Mouse (Mus musculus) cortical plate, adult 2 months (tissue): ENCODE measurements around the gene Fosl1.

Experiments used
- CTCF ChIP-seq: fragments of 200-500 bp; IDR thresholded peaks from 2 replicates; pipeline ENCODE4 v1.5.1; 2011; ENCODE audit warnings: mild to moderate bottlenecking, control low read depth, low read length; ENCODE audit not compliant: insufficient read depth; ENCODE audit errors: extremely low read depth
- POLR2A ChIP-seq: fragments of 200-500 bp; IDR thresholded peaks from 2 replicates; pipeline ENCODE4 v1.6.1; 2011; ENCODE audit warnings: mild to moderate bottlenecking, low read length, control low read depth; ENCODE audit not compliant: insufficient read depth; ENCODE audit errors: extremely low read depth

- TF ChIP-seq CTCF (no peak), POLR2A (no peak)
Observed at GRCm38 (mm10) chr19:5424092-5424781, 23.1 kb upstream of the Fosl1 start.
